Mouse (Mus musculus): ENCODE measurements around the gene Ufm1.

GRCm38 (mm10) chr3:53890619-53891540 is 27.2 kb upstream of the Ufm1 start:
- TF ChIP-seq POLR2A (IDR thresholded peaks at IDR 0.05; ENCODE audit: borderline replicate concordance, insufficient read depth, low read length) (no peak), CTCF (IDR thresholded peaks at IDR 0.05; ENCODE audit: borderline replicate concordance, insufficient read depth, low read depth, low read length) (no peak)

All from cerebellum, adult 2 months (tissue).